Mouse (Mus musculus) embryo, embryonic 9.5 days (tissue): ENCODE results near the gene Exoc6b.

ENCODE experiments used
- DNase-seq: peaks from one replicate; pipeline ENCODE4 v3.0.0-alpha.2; 2017; ENCODE audit errors: extremely low spot score

Gene Exoc6b

GRCm38 (mm10) chr6:84882663-84883517, 186.4 kb downstream of the Exoc6b start:
- DNase-seq: no peak

- no peak for DNase-seq
Measured at GRCm38 (mm10) chr6:84875869-84876268, 193.4 kb downstream of the Exoc6b start.

- peak; percentile 39 for DNase-seq
Measured at GRCm38 (mm10) chr6:84867114-84867513, 202.2 kb downstream of the Exoc6b start.

GRCm38 (mm10) chr6:84864625-84865024, 204.7 kb downstream of the Exoc6b start:
- DNase-seq: no peak

- no peak for DNase-seq
Measured at GRCm38 (mm10) chr6:84863816-84864375, 205.4 kb downstream of the Exoc6b start.

- no peak for DNase-seq
Measured at GRCm38 (mm10) chr6:84845665-84846064, 223.6 kb downstream of the Exoc6b start.

- no peak for DNase-seq
Measured at GRCm38 (mm10) chr6:84841138-84841537, 228.2 kb downstream of the Exoc6b start.

GRCm38 (mm10) chr6:84807546-84807945, 261.8 kb downstream of the Exoc6b start:
- no peak for DNase-seq

GRCm38 (mm10) chr6:84806132-84806730, 263.1 kb downstream of the Exoc6b start:
- no peak for DNase-seq

- DNase-seq: no peak
Measured at GRCm38 (mm10) chr6:84798736-84799135, 270.6 kb downstream of the Exoc6b start.

GRCm38 (mm10) chr6:84783994-84784393, 285.3 kb downstream of the Exoc6b start:
- DNase-seq: no peak

GRCm38 (mm10) chr6:84779987-84780386, 289.3 kb downstream of the Exoc6b start:
- peak; percentile 67 for DNase-seq

- DNase-seq: no peak
Measured at GRCm38 (mm10) chr6:84778970-84779369, 290.3 kb downstream of the Exoc6b start.

GRCm38 (mm10) chr6:84775908-84776307, 293.4 kb downstream of the Exoc6b start:
- DNase-seq: no peak

GRCm38 (mm10) chr6:84755266-84755665, 314.0 kb downstream of the Exoc6b start:
- DNase-seq: no peak

GRCm38 (mm10) chr6:84752806-84753420, 316.4 kb downstream of the Exoc6b start:
- DNase-seq: no peak

- DNase-seq: no peak
Measured at GRCm38 (mm10) chr6:84751409-84751808, 317.9 kb downstream of the Exoc6b start.

- peak; percentile 8 for DNase-seq
Measured at GRCm38 (mm10) chr6:84746847-84747395, 322.4 kb downstream of the Exoc6b start.

GRCm38 (mm10) chr6:84746193-84746846, 323.0 kb downstream of the Exoc6b start:
- DNase-seq: no peak

- DNase-seq: no peak
Measured at GRCm38 (mm10) chr6:84745570-84745969, 323.7 kb downstream of the Exoc6b start.

- DNase-seq: no peak
Measured at GRCm38 (mm10) chr6:84742227-84742626, 327.1 kb downstream of the Exoc6b start.

- peak; percentile 18 for DNase-seq
Measured at GRCm38 (mm10) chr6:84736942-84737341, 332.4 kb downstream of the Exoc6b start.
